Mouse (Mus musculus) urinary bladder, postnatal 36 days (tissue): ENCODE results near the gene Clec4b2.
"Not testable (repeated sequence)": the region's sequence is repeated elsewhere in the genome, so short reads cannot be mapped to it uniquely, and the experiment has no call there.

Experiments used
- DNase-seq, 2 experiments: peaks; one replicate each; pipeline ENCODE4 v3.0.0; 2022; ENCODE audit warnings: low spot score in 2 of 2, mixed read lengths in 1 of 2

Clec4b2 gene

DNA sequence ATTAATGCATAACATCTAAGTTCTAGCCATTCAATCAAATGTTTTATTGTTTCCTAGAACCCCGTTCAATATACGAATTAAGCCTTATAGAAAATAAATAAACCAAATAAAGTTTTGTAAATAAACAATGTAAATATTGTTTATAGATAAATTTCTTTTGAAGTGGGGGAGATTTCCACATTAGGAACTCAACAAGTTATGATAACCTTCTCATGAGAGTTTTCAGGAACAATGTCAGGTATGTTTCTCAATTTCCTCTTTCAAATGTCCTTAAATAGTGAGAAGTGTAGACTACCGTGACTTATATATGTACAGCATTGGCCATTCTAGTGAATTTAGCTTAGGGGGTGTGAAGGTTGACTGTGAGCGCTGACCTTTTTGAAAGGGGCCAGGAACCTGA is at the start of gene Clec4b2:
Gene Clec4b2, plus strand, starts transcription at position 301 of the 400 bp plus-strand sequence.
- no peak for DNase-seq

DNA sequence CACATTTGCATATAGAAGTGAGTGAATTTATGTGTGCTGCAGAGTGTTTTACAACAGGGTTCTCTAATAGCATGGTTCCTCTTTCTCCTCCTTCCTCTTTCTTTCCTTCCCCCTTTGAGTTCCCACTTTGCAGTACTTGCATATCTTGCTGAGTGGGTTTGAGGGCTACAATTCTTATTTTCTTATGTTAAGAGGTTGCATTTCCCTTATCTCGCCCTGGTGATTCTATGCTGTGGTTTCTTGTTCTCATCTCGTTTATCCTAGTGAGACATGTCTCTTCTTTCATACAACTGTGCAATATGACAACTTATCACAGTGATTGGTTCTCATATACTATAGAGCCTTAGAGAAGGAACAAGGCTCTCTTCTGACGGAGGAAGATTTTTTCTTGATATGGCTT is 49.5 kb upstream of the Clec4b2 start:
- no peak for DNase-seq

DNA sequence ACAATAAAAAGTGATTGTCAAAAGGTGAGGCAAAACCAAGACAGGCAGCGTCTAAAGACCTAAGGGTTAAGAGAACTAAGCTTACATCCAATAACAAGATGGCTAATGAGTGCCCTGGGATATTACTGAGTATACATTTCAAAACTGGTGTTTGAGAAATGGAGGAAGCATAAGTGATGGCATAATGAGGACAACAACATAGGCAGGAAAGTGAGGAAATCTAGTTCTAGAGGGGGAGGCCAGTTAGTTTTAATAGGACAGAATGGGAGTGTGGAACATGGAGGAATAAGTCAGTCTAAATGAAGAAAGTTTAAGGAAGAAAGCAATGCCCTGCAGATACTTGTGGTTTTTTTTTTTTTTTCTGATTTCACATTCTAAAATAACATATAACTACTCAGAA is 45.5 kb upstream of the Clec4b2 start:
- no peak for DNase-seq

DNA sequence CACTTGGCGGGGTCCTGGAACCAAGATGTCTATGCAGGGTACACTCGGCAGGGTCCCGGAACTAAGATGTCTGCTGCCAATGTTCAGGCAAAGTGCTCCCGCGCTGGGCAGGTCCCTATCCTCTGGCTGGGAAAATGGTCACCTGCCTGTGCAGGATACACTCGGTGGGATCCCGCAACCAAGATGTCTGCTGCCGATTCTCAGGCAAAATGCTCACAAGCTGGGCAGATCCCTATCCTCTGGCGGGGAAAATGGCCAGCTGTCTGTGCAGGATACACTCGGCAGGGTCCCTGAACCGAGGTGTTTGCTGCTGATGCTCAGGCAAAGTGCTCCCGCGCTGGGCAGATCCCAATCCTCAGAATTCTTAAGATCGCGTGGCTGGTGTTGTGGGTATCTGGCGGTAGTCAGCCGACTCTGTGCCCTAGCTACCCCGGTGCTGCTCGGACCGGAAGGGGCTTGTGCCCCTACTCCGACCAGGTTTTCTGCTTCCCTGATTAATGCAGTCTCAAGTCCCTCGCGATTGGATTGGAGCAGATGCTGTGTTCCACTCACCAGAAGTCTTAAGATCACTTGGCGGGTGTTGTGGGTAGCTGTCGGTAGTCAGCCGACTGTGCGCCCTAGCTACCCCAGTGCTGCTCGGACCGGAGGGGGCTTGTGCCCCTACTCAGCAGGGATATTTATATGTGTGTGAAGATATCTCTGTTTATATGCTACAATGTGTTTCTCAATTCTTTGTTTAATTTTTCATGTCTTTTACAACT is 34.7 kb upstream of the Clec4b2 start:
- DNase-seq, result not testable (repeated sequence)

DNA sequence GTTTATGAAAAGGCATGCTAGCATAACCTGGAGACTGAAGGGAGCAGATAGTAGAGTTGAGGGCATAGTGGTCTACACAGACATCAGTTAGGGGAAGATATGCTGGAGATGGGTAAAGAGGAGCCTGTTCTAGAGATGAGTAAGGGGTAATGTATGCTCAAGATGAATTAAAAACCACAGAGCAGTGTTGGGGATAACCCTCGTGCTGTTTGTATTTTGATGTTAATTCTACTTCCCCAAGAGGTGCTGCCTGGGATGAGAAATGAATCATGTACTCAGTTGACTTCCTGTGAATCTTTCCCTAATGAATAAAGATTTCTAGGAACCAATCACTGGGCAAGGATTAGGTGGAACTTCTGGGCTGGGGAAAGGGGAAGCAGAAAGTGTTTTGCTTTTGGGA is 2.6 kb upstream of the Clec4b2 start:
- DNase-seq, result no peak

DNA sequence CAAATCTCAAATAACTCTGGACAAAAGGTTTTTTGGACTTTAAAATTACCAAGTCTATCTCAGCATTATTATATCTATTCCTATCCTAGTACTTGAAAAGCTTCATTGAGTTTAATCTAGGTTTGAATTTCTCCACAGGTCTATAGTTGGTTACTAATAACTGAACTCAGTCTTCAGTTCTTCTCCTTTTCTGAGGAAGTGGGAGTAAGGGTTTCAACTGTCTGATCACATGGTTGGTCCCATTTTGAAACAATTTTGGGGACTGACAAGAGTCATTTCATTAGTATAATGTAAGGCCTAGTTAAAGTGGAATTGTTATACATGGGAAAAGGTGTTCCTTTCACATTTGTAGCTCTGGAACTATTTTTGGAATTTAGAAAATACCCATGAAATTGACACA is 1.7 kb upstream of the Clec4b2 start:
- no peak for DNase-seq

DNA sequence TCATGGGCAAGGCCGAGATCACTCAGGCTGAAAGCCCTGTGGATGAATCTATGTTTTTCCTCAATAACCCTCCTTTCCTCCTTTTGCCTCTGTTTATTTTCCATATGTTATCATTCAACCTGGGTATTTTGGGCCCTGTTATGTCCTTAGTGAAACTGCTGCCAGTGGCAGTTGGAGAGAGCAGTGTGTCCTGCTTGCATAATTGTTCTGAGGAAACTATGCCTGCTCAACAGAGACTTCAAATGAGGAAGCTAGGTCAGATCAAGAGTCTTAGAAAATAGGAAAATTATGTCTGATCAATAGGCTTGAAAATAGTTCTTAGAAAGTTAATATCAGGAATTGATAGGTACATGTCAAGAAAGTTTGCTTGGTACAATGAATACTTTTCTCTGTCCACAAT is 2.9 kb downstream of the Clec4b2 start:
- no peak for DNase-seq

DNA sequence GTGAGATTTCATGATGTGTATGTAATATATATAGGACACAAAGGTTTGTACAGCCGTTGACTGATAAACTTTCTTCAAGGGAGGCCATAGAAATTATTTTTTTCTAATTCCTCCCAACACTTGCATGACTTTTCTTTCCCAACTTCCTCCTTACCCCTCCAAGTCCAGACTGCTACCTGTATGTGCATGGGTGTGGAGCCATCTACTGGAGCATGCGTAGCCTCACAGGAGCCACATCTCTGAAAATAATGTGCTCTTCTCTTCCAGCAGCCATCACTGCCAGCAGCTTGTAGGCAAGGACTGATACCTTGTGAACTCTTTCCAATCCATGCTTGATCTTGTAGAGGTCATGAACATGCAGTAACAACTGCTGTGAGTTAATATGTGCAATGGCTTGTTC is 12.2 kb downstream of the Clec4b2 start:
- DNase-seq, result not testable (repeated sequence)

DNA sequence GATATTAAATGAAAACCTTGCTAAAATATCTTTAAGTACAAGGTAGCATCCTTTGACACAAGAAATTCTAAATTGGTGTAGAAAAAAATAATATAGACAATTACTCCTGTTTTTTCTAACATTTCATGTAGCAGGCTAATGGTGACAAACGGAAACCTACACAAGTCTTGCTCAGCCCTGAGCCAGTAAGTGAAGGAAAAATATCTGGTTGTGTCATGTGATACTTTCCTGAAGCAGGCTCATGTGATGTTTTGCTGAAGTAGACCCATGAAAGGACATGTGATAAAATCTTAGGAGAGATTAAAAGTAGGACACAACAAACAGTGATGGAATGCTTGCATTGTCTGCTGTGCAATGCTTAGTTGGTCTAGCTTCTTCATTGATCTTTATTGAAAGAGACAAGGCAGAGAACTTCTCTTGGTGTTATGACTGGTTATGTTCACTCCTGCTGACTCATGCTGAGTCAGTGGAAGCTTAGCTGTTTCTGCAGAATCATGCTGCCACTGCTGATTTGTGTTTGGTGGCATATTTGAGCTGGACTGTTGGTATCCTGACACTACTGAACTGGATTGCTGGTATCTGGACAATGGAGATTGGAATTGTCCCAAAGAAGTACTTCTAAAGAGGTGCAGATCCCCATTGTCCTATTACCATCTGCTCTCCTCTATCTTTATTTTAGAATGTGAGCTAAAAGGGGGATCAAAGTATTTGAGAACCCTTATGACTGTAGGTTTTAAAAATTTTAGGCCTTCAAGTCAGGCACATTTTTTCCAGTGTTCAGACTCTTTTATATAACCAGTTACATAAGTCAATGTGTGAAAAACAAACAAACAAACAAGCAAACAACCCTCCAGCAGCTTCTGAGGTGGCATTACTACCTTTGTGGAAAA is 34.7 kb downstream of the Clec4b2 start:
- no peak for DNase-seq

DNA sequence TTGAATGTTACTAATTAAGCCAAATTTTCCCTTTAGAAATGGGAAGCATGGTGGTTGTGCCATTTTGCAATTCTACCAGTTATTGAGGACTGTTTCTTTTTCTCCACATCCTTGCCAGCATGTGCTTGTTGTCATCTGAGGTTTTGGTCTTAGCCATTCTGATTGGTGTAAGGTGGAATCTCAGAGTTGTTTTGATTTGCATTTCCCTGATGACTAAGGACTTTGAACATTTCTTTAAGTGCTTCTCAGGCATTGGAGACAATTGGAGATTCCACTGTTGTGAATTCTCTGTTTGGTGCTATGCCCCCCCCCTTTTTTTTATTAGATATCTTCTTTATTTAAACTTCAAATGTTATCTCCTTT is 35.4 kb downstream of the Clec4b2 start:
- not testable (repeated sequence) for DNase-seq

DNA sequence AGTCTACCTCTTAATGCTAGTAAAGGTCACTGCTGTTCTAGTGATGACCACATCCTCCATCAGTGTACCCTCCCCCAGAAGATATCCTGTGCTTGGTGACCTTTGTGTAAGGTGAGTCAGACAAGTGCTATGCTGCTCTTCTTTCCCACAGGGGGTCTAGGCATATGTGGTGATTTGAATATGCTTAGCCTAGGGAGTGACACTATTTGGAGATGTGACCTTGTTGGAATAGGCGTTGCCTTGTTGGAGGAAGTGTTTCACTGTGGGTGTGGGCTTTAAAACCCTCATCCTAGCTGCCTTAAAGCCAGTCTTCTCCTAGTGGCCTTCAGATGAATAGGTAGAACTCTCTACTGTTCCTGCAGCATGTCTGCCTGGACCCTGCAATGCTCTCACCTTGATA is 39.0 kb downstream of the Clec4b2 start:
- DNase-seq, result no peak

DNA sequence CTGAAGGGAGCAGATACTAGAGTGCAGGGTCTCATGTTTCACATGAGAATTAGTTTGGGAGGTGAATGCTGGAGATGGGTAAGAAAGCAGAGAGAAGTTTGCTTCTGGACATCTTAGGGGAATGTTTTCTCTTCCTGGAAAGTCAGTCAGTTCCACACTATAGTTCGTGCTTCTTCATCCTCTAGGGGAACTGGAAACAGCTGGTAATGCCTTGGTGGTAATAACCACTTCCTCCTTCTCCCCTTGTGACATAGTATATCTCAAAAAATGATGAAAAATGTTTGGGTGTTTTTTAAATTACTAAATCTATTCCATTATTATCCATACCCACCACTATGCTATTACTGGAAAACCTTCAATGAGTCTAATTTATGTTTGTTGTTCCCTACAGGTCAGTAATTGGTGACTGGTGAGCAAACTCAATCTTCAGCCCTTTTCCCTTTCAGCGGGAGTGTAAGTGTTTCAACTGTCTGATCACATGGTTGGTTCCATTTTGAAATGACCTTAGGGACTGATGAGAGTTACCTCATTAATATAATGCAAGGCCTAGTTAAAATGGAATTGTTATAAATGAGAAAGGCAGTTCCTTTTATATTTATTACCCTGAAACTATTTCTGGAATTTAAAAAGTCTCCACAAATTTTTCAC is 55.0 kb downstream of the Clec4b2 start:
- no peak for DNase-seq

DNA sequence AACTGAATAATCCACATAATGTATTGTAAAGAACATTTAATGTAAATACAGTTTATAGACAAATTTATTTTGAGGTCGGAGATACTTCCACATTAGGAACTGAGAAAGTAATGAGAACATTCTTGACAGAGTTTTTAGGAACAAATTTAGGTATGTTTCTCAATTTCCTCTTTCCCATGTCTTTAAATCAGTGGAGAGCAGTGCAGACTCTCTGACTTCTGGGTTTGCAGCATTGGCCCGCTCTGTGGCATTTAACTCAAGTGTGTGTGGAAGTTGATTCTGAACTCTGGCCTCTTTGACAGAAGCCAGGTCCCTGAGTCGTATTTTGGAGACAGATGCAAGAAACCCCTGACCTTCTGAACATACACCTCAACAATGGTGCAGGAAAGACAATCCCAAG is 57.0 kb downstream of the Clec4b2 start, which contains the start of gene Clec4n:
Gene Clec4n, plus strand, starts transcription at position 200 of the 400 bp plus-strand sequence.
- DNase-seq, result no peak

DNA sequence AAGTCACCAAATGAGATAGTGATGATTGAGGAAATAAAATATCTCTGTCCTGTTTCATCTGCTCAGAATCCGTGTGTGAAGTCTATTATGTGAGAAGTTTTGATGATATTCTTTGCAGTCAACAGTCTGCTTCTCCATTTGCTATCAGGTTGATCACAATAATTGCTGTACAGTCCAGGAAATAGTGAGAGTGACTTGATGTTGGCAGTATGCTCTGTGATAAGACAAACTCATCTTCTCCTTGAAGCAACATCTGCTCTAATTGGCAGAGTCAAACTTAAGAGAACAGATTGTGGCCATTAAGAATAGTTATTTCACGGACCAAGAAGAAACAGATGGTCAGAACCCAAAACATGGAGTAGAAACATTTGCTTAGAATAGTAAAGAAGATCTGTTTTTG is 58.5 kb downstream of the Clec4b2 start:
- DNase-seq, result no peak

DNA sequence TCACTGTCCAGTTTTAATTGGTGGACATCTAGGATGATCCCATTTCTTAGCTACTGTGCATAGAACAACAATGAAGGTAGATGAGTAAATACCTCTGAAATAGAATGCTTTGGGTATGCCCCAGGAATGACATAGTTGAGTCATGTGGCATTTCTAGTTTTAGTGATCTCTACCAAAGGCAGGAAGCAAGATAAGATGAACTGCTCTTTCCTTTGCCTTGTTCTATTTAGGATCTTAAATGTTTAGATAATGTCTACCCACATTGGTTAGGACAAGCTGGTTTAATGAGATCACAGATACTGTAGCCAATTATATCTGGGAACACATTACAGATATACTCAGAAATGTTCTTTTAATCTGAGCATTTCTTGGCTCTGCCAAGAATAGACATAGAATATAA is 64.9 kb downstream of the Clec4b2 start:
- no peak for DNase-seq

DNA sequence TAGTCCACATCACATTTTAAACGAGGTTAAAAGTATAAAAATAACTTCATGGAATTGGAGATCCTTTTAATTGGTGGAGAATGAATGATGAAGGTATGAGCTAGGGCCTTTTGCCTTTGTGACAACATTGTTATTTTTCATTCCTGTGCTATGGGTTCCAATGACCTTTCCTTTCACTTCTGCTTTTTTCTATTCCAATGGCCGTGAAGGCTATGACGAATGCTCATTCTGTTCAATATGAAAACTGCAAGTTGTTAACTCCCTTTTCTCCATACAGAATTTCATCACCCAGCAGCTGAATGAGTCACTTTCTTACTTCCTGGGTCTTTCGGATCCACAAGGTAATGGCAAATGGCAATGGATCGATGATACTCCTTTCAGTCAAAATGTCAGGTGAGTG is 71.5 kb downstream of the Clec4b2 start:
- DNase-seq, result no peak

DNA sequence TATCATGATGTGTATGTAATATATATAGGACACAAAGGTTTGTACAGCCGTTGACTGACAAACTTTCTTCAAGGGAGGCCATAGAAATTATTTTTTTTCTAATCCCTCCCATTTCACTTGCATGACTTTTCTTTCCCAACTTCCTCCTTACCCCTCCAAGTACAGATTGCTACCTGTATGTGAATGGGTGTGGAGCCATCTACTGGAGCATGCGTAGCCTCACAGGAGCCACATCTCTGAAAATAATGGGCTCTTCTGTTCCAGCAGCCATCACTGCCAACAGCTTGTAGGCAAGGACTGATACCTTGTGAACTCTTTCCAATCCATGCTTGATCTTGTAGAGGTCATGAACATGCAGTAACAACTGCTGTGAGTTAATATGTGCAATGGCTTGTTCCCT is 76.2 kb downstream of the Clec4b2 start:
- not testable (repeated sequence) for DNase-seq

DNA sequence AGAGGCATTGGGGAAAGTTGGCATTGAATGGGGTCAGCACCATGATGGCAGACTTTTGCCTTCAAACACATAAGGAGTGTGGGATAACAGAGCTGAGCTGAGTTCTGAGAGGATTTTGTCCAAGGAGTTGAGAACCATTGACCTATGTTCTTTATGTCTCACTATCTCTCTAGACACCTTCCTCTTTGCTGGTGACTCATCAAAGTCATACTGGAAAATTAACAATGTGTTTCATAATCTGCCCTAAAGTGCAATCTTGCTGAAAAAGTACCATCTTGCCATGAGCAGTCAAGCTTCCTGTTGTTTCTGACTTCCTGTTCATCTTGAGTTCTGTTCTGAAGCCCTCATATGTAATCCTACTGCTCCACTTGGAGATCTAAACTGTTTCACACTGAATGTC is 80.0 kb downstream of the Clec4b2 start:
- no peak for DNase-seq
